Mouse (Mus musculus): ENCODE measurements around the gene Mrnip. TPM values are rescaled to one million over a fixed set of nuclear protein-coding genes. Genes with fewer than 3 reads are reported as not detected.

The Mrnip gene
- polyA plus RNA-seq, 1 experiment from 2014 or later: 38.1 TPM

- no peak overlapping the region for H3K4me2 ChIP-seq
Measured at GRCm38 (mm10) chr11:50147958-50148476, 26.2 kb upstream of the Mrnip start.

DNA sequence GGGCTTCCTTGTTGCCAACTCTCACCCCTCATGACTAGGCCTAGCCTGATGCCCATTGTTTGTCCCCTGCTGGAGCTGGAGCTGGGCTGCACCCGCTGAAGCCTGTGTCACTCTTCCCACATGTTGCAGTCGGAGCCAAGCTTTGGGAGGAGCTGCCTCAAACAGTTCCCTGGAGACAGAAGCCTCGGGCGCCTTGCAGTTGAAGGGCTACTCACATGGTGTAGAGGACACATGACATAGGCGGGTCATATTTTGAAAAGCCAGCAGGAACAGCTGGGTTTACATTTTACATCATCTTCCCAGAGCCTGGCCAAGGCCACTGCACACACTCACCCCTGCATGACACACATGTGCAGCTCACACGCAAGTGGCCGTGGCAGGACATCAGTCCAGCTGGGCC lies 25.0 kb upstream of the Mrnip start:
- WGBS: 91% methylated on average over 7 of the region's 7 CpGs
- Histone ChIP-seq H3K4me1 (no peaks in the 10 kb centered on the region), H3K4me3 (no peak overlapping the region), H3K27ac (no peak overlapping the region), H3K4me2 (no peak overlapping the region), H3K9ac (no peak overlapping the region), H3K36me3 (replicated peaks) (peaks cover 74% of the 10 kb centered on the region), H3K9me3 (no peaks in the 10 kb centered on the region), H3K27me3 (replicated peaks) (no peaks in the 10 kb centered on the region)
- no peak for ATAC-seq (replicated peaks)

More at GRCm38 (mm10) chr11:50147958-50148476, 26.2 kb upstream of the Mrnip start:
- H3K9ac ChIP-seq: no peak overlapping the region
- H3K27ac ChIP-seq: no peak overlapping the region
- 94% methylated on average over 11 of the region's 11 CpGs for WGBS
- no peak for ATAC-seq (replicated peaks)
- no peaks in the 10 kb centered on the region for H3K9me3 ChIP-seq
- no peaks in the 10 kb centered on the region for H3K27me3 ChIP-seq (replicated peaks)
- H3K4me3 ChIP-seq: no peak overlapping the region
- H3K36me3 ChIP-seq (replicated peaks): peaks cover 79% of the 10 kb centered on the region
- H3K4me1 ChIP-seq: no peaks in the 10 kb centered on the region

DNA sequence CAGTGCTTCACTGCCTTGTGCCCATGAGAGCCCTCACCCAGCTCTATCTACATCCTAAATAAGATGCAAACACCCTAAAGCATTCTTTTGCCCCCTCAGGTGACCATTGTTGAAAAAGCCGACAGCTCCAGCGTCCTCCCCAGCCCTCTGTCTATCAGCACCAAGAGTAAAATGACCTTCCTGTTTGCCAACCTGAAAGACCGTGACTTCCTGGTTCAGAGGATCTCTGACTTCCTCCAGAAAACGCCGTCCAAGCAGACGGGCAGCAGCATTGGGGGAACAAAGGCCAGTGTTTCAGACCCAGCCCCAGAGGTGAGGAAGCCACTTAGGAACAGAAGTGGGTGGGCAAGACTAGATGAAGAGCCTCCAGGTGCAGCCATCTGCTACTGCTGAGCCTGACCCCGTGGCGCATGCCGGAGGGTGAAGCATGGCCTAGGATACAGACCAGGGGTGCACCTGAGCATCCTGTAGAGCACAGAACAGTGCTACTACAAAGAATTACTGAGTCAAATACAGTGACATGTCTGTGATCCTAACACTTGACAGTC lies 24.6 kb upstream of the Mrnip start:
- no peak for ATAC-seq (replicated peaks)
- Histone ChIP-seq H3K4me2 (no peak overlapping the region), H3K36me3 (replicated peaks) (peaks cover 77% of the 10 kb centered on the region), H3K27ac (no peak overlapping the region), H3K27me3 (replicated peaks) (no peaks in the 10 kb centered on the region), H3K9me3 (no peaks in the 10 kb centered on the region), H3K4me3 (no peak overlapping the region), H3K9ac (no peak overlapping the region), H3K4me1 (no peaks in the 10 kb centered on the region)
- WGBS: 93% methylated on average over 9 of the region's 9 CpGs

- Histone ChIP-seq H3K36me3 (replicated peaks) (peaks cover 74% of the 10 kb centered on the region), H3K9me3 (no peaks in the 10 kb centered on the region), H3K9ac (no peak overlapping the region), H3K4me1 (no peaks in the 10 kb centered on the region), H3K4me3 (no peak overlapping the region), H3K4me2 (no peak overlapping the region), H3K27ac (no peak overlapping the region), H3K27me3 (replicated peaks) (no peaks in the 10 kb centered on the region)
- no peak for ATAC-seq (replicated peaks)
- 81% methylated on average over 3 of the region's 3 CpGs for WGBS
Measured at GRCm38 (mm10) chr11:50151374-50151773, 22.9 kb upstream of the Mrnip start.

- no peaks in the 10 kb centered on the region for H3K9me3 ChIP-seq
- 81% methylated on average over 9 of the region's 9 CpGs for WGBS
- H3K4me3 ChIP-seq: no peak overlapping the region
- no peak overlapping the region for H3K4me2 ChIP-seq
- H3K27me3 ChIP-seq (replicated peaks): no peaks in the 10 kb centered on the region
- no peak overlapping the region for H3K9ac ChIP-seq
- H3K36me3 ChIP-seq (replicated peaks): peaks cover 78% of the 10 kb centered on the region
- no peak overlapping the region for H3K27ac ChIP-seq
- H3K4me1 ChIP-seq: no peaks in the 10 kb centered on the region
- no peak for ATAC-seq (replicated peaks)
Measured at GRCm38 (mm10) chr11:50154166-50154565, 20.1 kb upstream of the Mrnip start.

DNA sequence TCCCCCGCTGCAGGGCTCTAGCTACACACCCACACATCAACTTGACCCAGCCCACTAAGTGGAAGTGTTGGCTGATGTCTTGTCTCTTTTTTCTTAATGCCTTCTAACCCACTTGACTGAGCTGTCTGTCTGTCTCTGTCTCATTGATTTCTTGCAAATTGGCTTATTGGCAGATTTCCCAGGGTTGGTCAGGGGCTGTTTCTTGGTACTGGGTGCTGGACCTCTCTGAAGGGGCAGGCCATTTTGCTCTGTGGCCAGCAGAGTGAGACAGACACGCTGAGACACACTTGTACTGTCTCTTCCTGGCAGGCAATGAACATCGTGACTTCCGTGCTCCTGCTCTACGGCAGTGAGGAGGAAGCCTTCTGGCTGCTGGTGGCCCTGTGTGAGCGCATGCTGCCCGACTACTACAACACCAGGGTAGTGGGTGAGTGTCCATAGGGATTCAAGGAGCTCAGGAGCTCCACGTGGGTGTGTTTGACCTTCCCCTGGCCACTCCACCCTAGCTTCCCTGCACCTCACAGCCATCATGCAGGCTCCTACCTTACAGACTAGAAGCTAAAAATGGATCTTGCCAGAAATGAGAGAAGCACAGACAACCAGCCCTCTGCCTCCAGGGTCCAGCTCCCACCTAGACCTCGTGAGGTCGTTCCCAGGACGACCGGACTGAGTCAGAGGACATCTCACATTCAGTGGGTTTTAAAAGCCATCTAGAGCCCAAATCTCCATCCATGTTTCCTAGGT lies 19.3 kb upstream of the Mrnip start:
- Histone ChIP-seq H3K4me3 (no peak overlapping the region), H3K27ac (no peak overlapping the region), H3K4me2 (no peak overlapping the region), H3K27me3 (replicated peaks) (no peaks in the 10 kb centered on the region), H3K9ac (no peak overlapping the region), H3K36me3 (replicated peaks) (peaks cover 71% of the 10 kb centered on the region), H3K9me3 (no peaks in the 10 kb centered on the region), H3K4me1 (no peaks in the 10 kb centered on the region)
- 90% methylated on average over 12 of the region's 12 CpGs for WGBS
- no peak for ATAC-seq (replicated peaks)

DNA sequence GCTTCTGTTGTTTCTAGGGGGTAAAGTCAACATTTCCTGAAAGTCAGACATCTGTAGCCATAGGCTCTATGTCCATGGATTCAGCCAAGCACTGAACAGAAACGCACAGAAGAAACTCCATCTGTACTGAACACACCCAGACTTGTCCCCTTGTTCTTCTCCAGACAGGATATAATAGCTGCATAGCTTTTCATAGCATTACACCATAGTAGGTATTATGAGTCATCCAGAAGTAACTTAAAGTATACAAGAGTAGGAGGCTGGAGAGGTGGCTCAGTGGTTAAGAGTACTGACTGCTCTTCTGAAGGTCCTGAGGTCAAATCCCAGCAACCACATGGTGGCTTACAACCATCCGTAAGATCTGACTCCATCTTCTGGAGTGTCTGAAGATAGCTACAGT lies 18.5 kb upstream of the Mrnip start:
- no peaks in the 10 kb centered on the region for H3K27me3 ChIP-seq (replicated peaks)
- H3K4me3 ChIP-seq: no peak overlapping the region
- WGBS: 91% methylated on average over 2 of the region's 2 CpGs
- H3K9ac ChIP-seq: no peak overlapping the region
- H3K4me2 ChIP-seq: no peak overlapping the region
- H3K27ac ChIP-seq: no peak overlapping the region
- no peak for ATAC-seq (replicated peaks)
- no peaks in the 10 kb centered on the region for H3K4me1 ChIP-seq
- H3K36me3 ChIP-seq (replicated peaks): peaks cover 65% of the 10 kb centered on the region
- no peaks in the 10 kb centered on the region for H3K9me3 ChIP-seq

DNA sequence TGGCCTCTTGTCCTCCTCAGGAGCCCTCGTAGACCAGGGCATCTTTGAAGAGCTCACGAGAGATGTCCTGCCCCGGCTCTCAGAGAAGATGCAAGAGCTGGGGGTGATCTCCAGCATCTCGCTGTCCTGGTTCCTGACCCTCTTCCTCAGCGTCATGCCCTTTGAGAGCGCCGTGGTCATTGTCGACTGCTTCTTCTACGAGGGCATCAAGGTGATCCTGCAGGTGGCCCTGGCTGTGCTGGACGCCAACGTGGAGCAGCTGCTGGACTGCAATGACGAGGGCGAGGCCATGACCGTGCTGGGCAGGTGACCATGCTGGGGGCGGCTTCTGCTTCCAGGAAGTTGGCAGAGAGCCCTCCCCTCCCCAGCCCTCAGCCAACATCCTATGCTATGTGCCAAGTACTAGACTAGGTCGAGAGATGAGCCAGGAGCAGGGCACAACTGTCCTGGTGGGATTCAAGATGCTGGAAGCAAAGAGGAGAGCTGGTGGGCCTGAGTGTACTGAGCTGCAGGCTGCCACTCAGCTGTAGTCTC lies 17.5 kb upstream of the Mrnip start:
- no peaks in the 10 kb centered on the region for H3K9me3 ChIP-seq
- no peak overlapping the region for H3K4me3 ChIP-seq
- H3K9ac ChIP-seq: no peak overlapping the region
- H3K27me3 ChIP-seq (replicated peaks): no peaks in the 10 kb centered on the region
- no peak overlapping the region for H3K4me2 ChIP-seq
- no peak overlapping the region for H3K27ac ChIP-seq
- H3K36me3 ChIP-seq (replicated peaks): peaks cover 56% of the 10 kb centered on the region
- ATAC-seq (replicated peaks): no peak
- 96% methylated on average over 16 of the region's 16 CpGs for WGBS
- no peaks in the 10 kb centered on the region for H3K4me1 ChIP-seq

- H3K27me3 ChIP-seq (replicated peaks): no peaks in the 10 kb centered on the region
- H3K27ac ChIP-seq: no peak overlapping the region
- 95% methylated on average over 7 of the region's 7 CpGs for WGBS
- H3K9ac ChIP-seq: no peak overlapping the region
- peaks cover 43% of the 10 kb centered on the region for H3K36me3 ChIP-seq (replicated peaks)
- no peak for ATAC-seq (replicated peaks)
- H3K4me2 ChIP-seq: no peak overlapping the region
- no peaks in the 10 kb centered on the region for H3K9me3 ChIP-seq
- H3K4me1 ChIP-seq: no peaks in the 10 kb centered on the region
- no peak overlapping the region for H3K4me3 ChIP-seq
Measured at GRCm38 (mm10) chr11:50158346-50158745, 15.9 kb upstream of the Mrnip start.

GRCm38 (mm10) chr11:50159347-50159746 lies 14.9 kb upstream of the Mrnip start:
- no peaks in the 10 kb centered on the region for H3K27me3 ChIP-seq (replicated peaks)
- no peaks in the 10 kb centered on the region for H3K4me1 ChIP-seq
- ATAC-seq (replicated peaks): no peak
- H3K36me3 ChIP-seq (replicated peaks): peaks cover 49% of the 10 kb centered on the region
- no peak overlapping the region for H3K4me2 ChIP-seq
- H3K27ac ChIP-seq: no peak overlapping the region
- 87% methylated on average over 4 of the region's 4 CpGs for WGBS
- H3K9ac ChIP-seq: no peak overlapping the region
- H3K4me3 ChIP-seq: no peak overlapping the region
- H3K9me3 ChIP-seq: no peaks in the 10 kb centered on the region

GRCm38 (mm10) chr11:50161578-50162304 lies 12.5 kb upstream of the Mrnip start:
- H3K4me1 ChIP-seq: no peaks in the 10 kb centered on the region
- H3K36me3 ChIP-seq (replicated peaks): peaks cover 39% of the 10 kb centered on the region
- no peak overlapping the region for H3K4me3 ChIP-seq
- no peak overlapping the region for H3K4me2 ChIP-seq
- H3K9ac ChIP-seq: no peak overlapping the region
- no peaks in the 10 kb centered on the region for H3K27me3 ChIP-seq (replicated peaks)
- H3K9me3 ChIP-seq: no peaks in the 10 kb centered on the region
- WGBS: 73% methylated on average over 10 of the region's 10 CpGs
- H3K27ac ChIP-seq: no peak overlapping the region
- ATAC-seq (replicated peaks): peak; percentile 51; the same call in 1 of the 2 replicates

- peaks cover 31% of the 10 kb centered on the region for H3K36me3 ChIP-seq (replicated peaks)
- ATAC-seq (replicated peaks): no peak
- H3K4me1 ChIP-seq: no peaks in the 10 kb centered on the region
- 95% methylated on average over 3 of the region's 3 CpGs for WGBS
- no peak overlapping the region for H3K9ac ChIP-seq
- H3K27me3 ChIP-seq (replicated peaks): no peaks in the 10 kb centered on the region
- H3K4me3 ChIP-seq: no peak overlapping the region
- no peaks in the 10 kb centered on the region for H3K9me3 ChIP-seq
- H3K4me2 ChIP-seq: no peak overlapping the region
- no peak overlapping the region for H3K27ac ChIP-seq
Measured at GRCm38 (mm10) chr11:50162338-50163050, 11.8 kb upstream of the Mrnip start.

Measured in midbrain, embryonic 15.5 days (tissue).